Mouse (Mus musculus) thymus, postnatal 0 days (tissue): Measurements from ENCODE around the gene Fbxl21. TPM values are rescaled to one million over a fixed set of nuclear protein-coding genes. Genes with fewer than 3 reads are reported as not detected.

Experiments used
- DNase-seq: peaks from one replicate; pipeline ENCODE4 v3.0.0-alpha.2; 2015; ENCODE audit warnings: low spot score
- polyA plus RNA-seq: library from polyadenylated mRNA; unstranded; fragments of >200 nt; fragmentation: Nextera tagmentation; extraction: Ambion mirVana; gene quantifications from 2 replicates; pipeline ENCODE4 v1.2.1, GENCODE M21; 2015

Fbxl21 gene
- polyA plus RNA-seq, 1 experiment from 2014 or later: 1.1 TPM

DNA sequence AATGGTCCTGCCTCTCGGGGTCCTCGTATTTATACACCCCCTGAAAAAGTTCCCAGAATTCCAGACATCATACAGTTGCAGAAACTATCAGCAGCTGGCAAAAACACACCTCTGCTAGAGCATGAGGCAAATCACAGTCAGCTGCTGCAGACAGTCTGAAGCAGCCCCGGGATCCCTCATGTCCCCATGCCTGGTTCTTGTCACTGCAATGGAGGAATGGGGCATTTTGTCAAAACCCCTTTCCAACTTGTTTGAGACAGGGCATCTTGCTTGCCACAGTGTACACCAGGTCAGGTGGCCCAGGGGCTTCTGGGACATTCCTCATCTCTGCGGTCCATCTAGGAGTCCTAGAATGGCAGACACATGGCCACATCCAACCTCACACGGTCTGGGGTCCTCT, 12.7 kb downstream of the Fbxl21 start:
- DNase-seq: no peak

- DNase-seq: no peak
Observed at GRCm38 (mm10) chr13:56535570-56535969, 13.3 kb downstream of the Fbxl21 start.

- DNase-seq: no peak
Observed at GRCm38 (mm10) chr13:56537026-56537425, 14.8 kb downstream of the Fbxl21 start.

DNA sequence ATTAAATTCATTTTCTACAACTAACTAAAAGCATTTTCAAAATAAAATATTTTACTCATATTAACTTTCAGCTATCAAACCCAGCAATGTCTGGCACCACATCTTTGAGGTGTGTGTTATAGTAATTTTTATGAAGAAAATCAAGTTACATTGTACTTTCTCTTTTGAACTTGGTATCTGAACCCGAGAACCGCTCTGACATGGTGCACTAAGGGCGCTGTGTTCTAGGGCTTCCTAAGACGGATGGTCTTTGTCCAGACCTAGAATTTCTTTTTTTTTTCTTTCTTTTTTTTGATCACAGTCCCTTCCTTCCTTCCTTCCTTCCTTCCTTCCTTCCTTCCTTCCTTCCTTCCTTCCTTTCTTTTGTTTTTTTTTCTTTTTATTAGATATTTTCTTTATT, 17.6 kb downstream of the Fbxl21 start:
- no peak for DNase-seq

DNA sequence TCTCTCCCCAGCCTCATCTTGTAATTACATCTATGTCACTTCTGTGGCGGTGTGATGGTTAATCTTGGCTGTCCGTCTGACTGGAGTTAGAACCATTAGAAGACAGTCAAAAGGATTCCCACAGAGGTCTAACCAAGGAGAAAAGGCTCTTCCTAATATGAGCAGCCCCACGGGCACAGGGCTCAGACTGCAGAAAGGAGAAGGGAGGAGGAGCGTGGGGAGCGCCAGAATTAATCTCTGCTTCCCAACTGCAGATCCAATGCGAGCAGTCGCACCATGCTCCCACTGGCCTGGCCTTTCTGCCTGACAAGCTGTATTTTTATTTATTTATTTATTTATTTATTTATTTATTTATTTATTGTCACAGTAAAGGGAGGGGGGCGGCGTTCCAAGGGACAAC, 21.5 kb downstream of the Fbxl21 start:
- DNase-seq: no peak

- no peak for DNase-seq
Observed at GRCm38 (mm10) chr13:56544956-56545355, 22.7 kb downstream of the Fbxl21 start.

DNA sequence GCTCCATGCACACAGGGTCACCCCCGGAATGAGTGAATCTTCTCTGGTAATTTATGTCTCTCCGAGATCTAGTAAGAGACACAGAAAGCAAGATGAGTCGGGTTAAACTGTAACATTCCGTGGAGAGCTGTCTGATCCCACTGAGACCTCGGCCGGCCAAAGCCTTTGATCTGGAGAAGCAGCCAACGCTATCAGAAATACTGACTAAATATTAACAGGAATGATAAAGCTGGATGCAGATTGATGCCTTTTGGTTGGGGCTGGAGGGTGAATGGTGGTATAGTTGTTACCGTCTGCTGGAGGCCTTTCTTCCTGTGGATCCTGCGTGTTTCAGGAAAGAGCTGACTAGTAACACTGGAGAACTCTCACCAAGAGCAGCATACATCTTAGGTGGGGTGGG, 26.1 kb downstream of the Fbxl21 start, which contains the start of gene Lect2:
Gene Lect2 (minus strand): TSS at position 102 of the 400 bp plus-strand sequence.
- DNase-seq: no peak

GRCm38 (mm10) chr13:56549364-56549763, 27.1 kb downstream of the Fbxl21 start:
- no peak for DNase-seq

GRCm38 (mm10) chr13:56550574-56550973, 28.3 kb downstream of the Fbxl21 start:
- DNase-seq: no peak

GRCm38 (mm10) chr13:56551661-56552060, 29.4 kb downstream of the Fbxl21 start:
- no peak for DNase-seq

DNA sequence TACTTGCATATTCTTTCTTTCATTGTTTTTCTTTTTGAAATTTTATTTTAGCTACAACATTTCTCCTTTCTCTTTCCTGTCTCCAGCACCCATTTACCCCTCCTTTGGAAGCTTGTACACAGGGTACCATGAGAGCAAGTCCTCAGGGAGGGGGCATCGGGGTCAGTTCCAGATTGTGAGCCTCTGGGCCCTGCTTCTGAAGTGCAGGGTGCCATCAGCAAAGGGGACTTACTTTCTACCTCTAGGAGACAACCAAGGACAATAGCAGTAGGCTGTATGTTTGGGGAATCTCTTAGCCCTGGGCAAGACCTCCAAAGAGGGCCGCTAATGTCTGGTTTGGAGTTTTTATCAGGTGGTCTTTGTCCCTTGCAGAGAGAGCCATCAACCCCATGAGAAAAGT, 31.7 kb downstream of the Fbxl21 start:
- no peak for DNase-seq

DNA sequence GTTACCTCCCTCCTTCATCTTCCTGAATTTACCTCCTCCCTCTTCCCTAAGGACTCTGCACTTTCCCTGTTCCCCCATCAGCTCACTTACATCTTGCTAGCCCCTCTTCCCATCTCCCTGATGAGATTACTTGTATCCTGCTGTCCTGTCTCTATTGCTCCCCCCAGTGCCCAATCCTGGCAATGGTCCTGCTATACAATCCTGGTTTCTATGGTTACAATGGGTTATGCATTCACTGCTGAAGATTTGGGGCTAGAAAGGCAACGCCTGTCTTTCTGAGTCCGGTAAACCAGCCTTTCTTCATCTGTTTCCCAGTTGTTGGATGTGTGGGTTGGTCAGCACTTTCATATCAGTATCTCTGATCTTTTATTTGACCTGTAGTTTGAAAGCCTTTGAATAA, 32.1 kb downstream of the Fbxl21 start:
- DNase-seq: peak; percentile 55

GRCm38 (mm10) chr13:56555957-56556356, 33.7 kb downstream of the Fbxl21 start:
- no peak for DNase-seq

DNA sequence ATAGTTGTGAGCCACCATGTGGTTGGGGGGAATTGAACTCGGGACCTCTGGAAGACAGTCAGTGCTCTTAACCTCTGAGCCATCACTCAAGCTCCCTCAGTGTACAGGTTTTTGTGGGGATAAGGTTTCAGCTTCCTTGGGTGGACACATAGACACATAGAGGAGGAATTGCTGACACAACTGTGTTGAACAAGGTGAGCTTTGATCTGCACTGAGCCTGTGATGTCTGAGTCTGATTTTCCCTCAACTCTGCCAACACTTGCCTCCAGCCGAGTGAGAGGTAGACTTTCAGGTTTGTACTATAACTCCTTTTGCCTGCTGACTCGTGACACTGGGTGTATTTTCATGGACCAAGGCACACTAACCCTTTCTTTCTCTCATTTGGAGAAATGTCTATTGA, 34.4 kb downstream of the Fbxl21 start:
- DNase-seq: no peak

DNA sequence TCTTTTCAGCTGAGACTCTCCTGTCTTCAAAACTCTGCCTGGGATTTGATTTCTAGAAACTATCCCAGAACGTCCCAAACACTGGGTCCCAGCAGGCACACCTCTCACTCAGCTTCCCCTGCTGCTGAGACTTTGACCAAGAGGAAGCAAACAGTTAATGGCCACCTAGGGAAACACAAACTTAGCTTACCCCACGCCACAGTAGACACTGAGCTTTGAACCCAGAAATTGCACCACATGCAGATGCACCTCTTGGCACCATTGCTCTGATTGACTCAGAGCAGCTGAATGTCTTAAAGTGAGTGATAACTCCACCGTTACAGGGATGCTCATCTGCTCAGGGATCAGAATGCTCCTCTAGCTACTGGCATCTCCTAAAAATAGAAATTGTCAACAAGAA, 36.5 kb downstream of the Fbxl21 start:
- DNase-seq: no peak

- DNase-seq: no peak
Observed at GRCm38 (mm10) chr13:56559841-56560370, 37.6 kb downstream of the Fbxl21 start.

DNA sequence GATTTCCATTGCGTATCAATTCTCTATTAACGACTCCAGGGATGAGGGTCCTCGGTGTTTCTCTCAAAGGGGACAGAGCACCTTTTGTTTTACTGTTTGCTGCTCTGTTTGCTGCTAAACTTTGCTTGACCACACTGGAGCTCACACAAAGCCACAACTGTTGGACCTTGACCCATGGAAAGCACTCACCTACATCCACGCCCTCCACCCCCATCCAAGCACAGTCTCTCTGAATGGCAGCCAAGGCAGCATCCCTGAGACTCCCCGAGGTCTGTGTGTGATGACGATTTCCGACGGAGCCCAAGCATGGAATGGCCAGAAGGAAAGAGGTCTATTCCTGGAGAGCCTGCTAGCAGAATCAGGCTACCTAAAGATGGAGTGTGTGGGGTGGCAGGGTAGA, 38.9 kb downstream of the Fbxl21 start:
- no peak for DNase-seq

DNA sequence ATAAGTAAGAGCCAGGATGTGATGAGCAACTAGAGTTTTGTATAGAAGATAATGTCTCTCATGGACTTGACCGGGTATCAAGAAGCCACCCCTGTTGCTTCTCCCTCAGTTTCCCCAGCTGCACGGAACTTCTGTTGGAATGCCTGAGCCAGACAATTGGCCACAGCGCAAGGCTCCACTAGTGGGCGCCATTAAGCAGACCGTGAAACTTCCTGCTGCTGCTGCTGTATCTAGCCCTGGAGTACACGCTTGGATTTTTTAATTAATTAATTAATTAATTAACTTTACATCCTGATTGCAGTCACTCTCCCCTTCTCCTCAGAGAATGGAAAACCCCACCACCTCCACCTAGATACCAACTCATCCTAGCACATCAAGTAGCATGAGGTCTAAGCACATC, 40.8 kb downstream of the Fbxl21 start:
- peak; percentile 11 for DNase-seq

DNA sequence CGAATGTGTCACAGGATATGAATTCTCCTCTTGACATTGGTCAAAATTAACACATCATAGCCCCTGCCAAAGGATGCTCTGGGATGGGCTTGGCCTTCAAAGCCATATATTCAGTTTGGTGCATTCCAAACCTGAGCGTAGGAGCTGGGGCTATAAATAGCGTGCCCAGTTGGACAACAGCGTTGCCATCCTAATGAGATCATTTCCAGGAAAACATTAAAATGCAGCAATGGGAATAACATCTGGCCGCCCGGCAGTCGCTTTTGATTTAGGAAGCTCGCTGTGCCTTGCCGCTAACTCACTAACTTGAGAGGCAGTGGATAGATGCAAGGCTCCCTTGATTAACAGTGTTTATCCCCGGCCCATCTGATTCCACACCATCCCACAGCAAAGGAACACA, 44.1 kb downstream of the Fbxl21 start:
- no peak for DNase-seq

GRCm38 (mm10) chr13:56571645-56572044, 49.4 kb downstream of the Fbxl21 start:
- no peak for DNase-seq

GRCm38 (mm10) chr13:56575074-56575473, 52.8 kb downstream of the Fbxl21 start:
- DNase-seq: no peak

- DNase-seq: peak; percentile 69
Observed at GRCm38 (mm10) chr13:56575701-56576321, 53.5 kb downstream of the Fbxl21 start.

DNA sequence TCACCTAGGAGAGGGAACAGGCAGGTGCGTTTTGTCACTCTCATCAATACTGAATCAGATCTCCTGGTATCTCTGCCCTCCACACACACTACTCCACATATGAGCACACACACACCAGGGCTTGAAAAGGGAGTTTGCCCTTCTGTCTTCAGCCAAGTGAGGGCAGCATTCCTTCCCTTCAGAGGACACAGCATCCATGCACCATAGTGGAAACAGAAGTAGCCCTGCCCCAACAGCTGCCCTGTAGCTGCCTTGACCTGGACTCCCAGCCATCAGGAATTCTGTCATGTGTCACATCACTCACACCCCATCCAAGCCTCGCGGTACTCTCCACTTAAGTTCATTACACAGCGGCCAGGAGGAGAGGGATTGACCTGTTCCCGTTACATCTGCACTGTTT, 55.8 kb downstream of the Fbxl21 start:
- no peak for DNase-seq

DNA sequence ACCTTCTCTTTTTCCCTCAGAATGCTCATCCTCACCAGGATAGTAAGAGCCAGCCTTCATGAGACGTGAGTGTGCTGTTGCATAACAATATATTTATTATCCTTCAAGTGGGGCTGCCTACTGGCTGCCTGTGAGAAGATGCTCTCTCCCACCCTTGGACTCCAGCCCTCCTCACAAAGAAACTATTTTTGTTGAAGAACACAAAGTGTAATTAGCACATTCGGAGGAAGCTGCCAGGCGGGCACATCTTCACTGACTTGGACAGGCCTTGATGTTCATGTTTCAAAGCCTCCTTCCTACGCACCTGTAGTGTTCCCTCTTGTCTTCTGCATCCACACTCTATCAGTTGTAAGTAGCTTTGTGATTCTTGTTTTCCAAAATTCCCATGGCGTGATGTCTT, 58.2 kb downstream of the Fbxl21 start:
- DNase-seq: no peak
